Mouse (Mus musculus) heart, postnatal 36 days (tissue): ENCODE measurements around the gene Actg1. TPM values are rescaled to one million over a fixed set of nuclear protein-coding genes. Genes with fewer than 3 reads are reported as not detected.

Experiments used
- DNase-seq, 2 experiments: peaks; one replicate each; pipeline ENCODE4 v3.0.0; 2021 to 2022
- intact Hi-C: fragments of 180-260 bp; cut with DNase I; formaldehyde crosslinking; loops from one replicate; pipeline ENCODE4 v1.15.1; 2025
- microRNA-seq, 2 experiments: library from miRNA; unstranded; fragments of <30 nt; microRNA quantifications; one replicate each; pipeline ENCODE4 v1.2.0; 2021; ENCODE audit warnings: borderline number of aligned reads in 2 of 2
- total RNA-seq, 2 experiments: library from RNA; stranded (reverse); gene quantifications; 2 replicates each; pipeline ENCODE4 v1.2.3; 2021

Gene Actg1
- total RNA-seq, 2 experiments from 2014 or later = 218 to 338 TPM

DNA sequence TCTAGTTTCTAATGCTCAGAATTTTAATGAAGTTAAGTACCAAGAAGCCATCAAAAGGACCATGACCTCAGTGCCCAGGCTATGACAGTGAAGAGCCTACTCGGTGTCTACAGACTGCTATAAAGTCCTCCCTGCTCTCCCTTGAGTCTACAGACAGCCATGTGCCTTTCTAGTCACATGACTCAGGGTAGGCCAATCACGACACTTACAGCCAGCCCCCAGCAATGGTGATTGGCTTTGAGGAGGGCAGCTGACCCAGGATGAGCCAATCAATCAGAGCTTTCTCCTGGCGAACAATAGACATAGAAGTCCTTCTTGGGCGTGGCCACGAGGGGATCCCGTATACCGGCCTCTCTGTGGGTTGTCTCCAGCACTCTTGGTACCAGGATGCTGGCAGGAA is 50.6 kb downstream of the Actg1 start:
- DNase-seq = no peak
- intact Hi-C loops = no loop called here

DNA sequence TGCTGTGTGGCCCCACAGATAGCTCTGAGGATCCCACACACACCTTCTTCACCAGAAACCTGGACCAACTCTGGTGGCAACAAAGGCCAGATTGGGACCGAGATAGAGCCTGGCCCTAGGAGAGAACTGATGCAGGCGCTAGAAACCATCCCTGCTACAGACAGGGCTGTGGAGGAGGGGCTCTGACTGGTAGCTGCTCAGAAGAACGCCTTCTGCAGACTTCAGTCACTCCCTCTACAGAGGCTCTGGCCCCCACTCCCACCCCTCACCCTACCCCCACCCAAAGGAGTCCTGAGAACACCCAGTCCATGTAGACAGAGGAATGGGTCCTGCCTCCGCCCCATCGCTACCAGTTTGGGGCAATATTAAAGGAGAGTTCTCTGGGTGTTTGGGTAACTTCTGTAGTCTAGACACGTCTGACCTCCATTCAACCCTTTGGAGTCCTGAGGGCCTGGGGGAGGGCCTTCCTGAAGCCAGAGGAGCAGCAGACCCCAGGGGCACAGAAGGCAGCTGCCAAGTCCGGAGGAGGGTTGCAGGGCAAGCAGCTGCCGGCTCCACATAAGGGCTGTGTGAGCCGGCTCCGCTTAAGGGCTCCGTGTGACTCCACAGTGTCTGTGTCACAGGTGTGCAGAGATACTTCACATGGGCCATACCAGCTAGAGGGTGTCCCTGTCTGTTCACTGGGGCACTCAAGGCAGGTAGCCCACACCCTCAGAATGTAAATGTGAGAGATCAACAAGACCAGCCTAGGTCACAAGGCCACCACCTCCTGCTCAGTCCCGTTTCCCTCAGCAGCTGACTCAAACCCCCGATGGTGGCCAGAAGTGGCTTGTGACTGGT is 51.8 kb downstream of the Actg1 start:
- intact Hi-C loops = no loop called here
- DNase-seq = no peak

Small RNA genes lying within 50 kb of the gene (microRNA-seq; reads per million reads assigned to microRNA genes)
- gene Gm23419 = 0 reads per million in 2 experiments
- gene Mir6935 = 0 reads per million in 2 experiments

Other genes with a start within 250 kb of the Actg1 start
- 1 to 10 TPM; 7.0 to 7.4 TPM for gene Tepsin, start 249.8 kb downstream of the Actg1 start, total RNA-seq
- gene Ndufaf8, start 249.6 kb downstream of the Actg1 start, total RNA-seq = 10 to 100 TPM; 64.5 to 67.7 TPM
- 10 to 100 TPM; 79.8 to 81.1 TPM for gene Slc38a10, start 197.2 kb downstream of the Actg1 start, total RNA-seq
- gene Bahcc1, start 115.6 kb downstream of the Actg1 start, total RNA-seq = 10 to 100 TPM in 1 of 2 experiments, 1 to 10 TPM in 1; 8.5 to 11.2 TPM
- not detected for gene Fscn2, start 13.0 kb upstream of the Actg1 start, total RNA-seq
- 10 to 100 TPM; 13.8 to 15.4 TPM for gene Faap100, start 30.2 kb upstream of the Actg1 start, total RNA-seq
- gene Nploc4, start 89.2 kb upstream of the Actg1 start, total RNA-seq = 10 to 100 TPM; 60.4 to 62.2 TPM
- 1 to 10 TPM in 1 of 2 experiments, under 1 TPM in 1; 0.35 to 1.2 TPM for gene Tspan10, start 94.1 kb upstream of the Actg1 start, total RNA-seq
- under 1 TPM in 1 of 2 experiments, not detected in 1; 0.75 TPM for gene Pde6g, start 105.0 kb upstream of the Actg1 start, total RNA-seq
- gene Oxld1, start 109.5 kb upstream of the Actg1 start, total RNA-seq = 10 to 100 TPM; 54.1 to 61.4 TPM
- 1 to 10 TPM; 5.9 to 6.4 TPM for gene Ccdc137, start 109.6 kb upstream of the Actg1 start, total RNA-seq
- 10 to 100 TPM in 1 of 2 experiments, 1 to 10 TPM in 1; 8.6 to 12.2 TPM for gene Arl16, start 119.1 kb upstream of the Actg1 start, total RNA-seq
- 100 to 1,000 TPM; 222 to 245 TPM for gene Mrpl12, start 136.1 kb upstream of the Actg1 start, total RNA-seq
- 10 to 100 TPM; 13.4 to 15.0 TPM for gene Slc25a10, start 143.3 kb upstream of the Actg1 start, total RNA-seq
- gene Gcgr, start 182.2 kb upstream of the Actg1 start, total RNA-seq = 1 to 10 TPM in 1 of 2 experiments, under 1 TPM in 1; 0.80 to 1.2 TPM
- gene Mcrip1, start 201.2 kb upstream of the Actg1 start, total RNA-seq = 10 to 100 TPM; 43.1 to 43.7 TPM
- gene Ppp1r27, start 202.6 kb upstream of the Actg1 start, total RNA-seq = under 1 TPM in 1 of 2 experiments, not detected in 1; 0.67 TPM
- 100 to 1,000 TPM; 252 to 258 TPM for gene P4hb, start 224.7 kb upstream of the Actg1 start, total RNA-seq
- gene Arhgdia, start 233.1 kb upstream of the Actg1 start, total RNA-seq = 100 to 1,000 TPM; 147 to 150 TPM
- gene Alyref, start 249.8 kb upstream of the Actg1 start, total RNA-seq = 10 to 100 TPM; 46.4 to 47.8 TPM
- gene Anapc11, start 249.9 kb upstream of the Actg1 start, total RNA-seq = 10 to 100 TPM; 75.6 to 87.1 TPM